ENCODE assay signal across 22 mouse cellular contexts in the genomic region with DNA sequence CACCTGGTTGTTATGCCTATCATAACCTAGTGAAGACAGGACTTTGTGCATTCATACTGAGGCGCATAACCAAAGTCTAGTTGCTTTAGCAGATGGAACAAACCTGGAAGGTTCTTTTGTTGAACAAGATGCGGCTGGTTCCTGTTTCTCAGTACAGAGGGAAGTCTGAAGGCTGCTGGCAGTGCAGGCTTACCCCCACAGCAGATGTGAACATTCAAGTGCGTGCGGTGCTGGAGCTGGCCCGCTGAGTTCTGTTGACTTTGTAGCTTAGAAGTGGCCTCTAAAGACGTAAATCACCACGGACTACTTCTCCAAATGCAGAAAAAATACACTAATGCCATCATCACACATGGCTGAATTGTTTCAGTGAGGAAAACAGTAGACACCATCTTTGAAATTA.
DNase-seq lines count a peak whose midpoint lies in the region; ATAC-seq lines count a peak whose summit lies in the region.
"Had no signal": no experiment of that assay in that cellular context is flagged by ENCODE, and none has a peak within 500 bp of the region (broad histone marks: within the 10 kb centered on the region; RNA-seq: fewer than 3 reads in every experiment).

No protein-coding gene starts in this region.

- no peak overlapping the region for H3K4me3 ChIP-seq in heart, embryonic 10.5 days
- H3K4me3 ChIP-seq in embryonic facial prominence, embryonic 10.5 days: no peak overlapping the region
- no peak overlapping the region for H3K4me3 ChIP-seq in forebrain, embryonic 12.5 days (replicated peaks)
- H3K4me3 ChIP-seq: embryonic facial prominence, embryonic 15.5 days; erythroblast, embryonic 14.5 days; forebrain, embryonic 10.5 days; forebrain, embryonic 15.5 days; heart, embryonic 13.5 days; hindbrain, embryonic 13.5 days had no signal

- no peak overlapping the region for H3K4me2 ChIP-seq in forebrain, embryonic 12.5 days
- H3K4me2 ChIP-seq: embryonic facial prominence, embryonic 15.5 days; forebrain, embryonic 15.5 days; heart, embryonic 13.5 days; hindbrain, embryonic 13.5 days had no signal

- no peaks in the 10 kb centered on the region for H3K27me3 ChIP-seq in heart, embryonic 10.5 days (ENCODE audit: insufficient read depth, poor library complexity, severe bottlenecking)
- no peaks in the 10 kb centered on the region for H3K27me3 ChIP-seq in embryonic facial prominence, embryonic 10.5 days (replicated peaks; ENCODE audit: low read depth, poor library complexity, severe bottlenecking)
- no peaks in the 10 kb centered on the region for H3K27me3 ChIP-seq in forebrain, embryonic 12.5 days
- H3K27me3 ChIP-seq: embryonic facial prominence, embryonic 15.5 days; forebrain, embryonic 15.5 days; heart, embryonic 13.5 days; hindbrain, embryonic 13.5 days had no signal

- 84% methylated on average over 7 of the region's 7 CpGs for WGBS in heart, embryonic 10.5 days
- 89% methylated on average over 7 of the region's 7 CpGs for WGBS in embryonic facial prominence, embryonic 10.5 days
- WGBS in forebrain, embryonic 12.5 days: 88% methylated on average over 7 of the region's 7 CpGs

- peak; percentile 62 for DNase-seq in heart, adult 11 months
- no peak for DNase-seq in heart, embryonic 10.5 days (ENCODE audit: low spot score)
- peak; percentile 26 to 42 for DNase-seq in kidney, postnatal 4 days
- DNase-seq in kidney, postnatal 10 days: no peak
- DNase-seq in ES-CJ7 (ENCODE audit: low read depth, low spot score): peak; percentile 46
- peak; percentile 47 for DNase-seq in brain, adult 2 months (ENCODE audit: low read depth, low spot score)
- no peak for DNase-seq in embryonic facial prominence, embryonic 10.5 days (ENCODE audit: low spot score)
- DNase-seq: adrenal gland, postnatal 14 days; cerebellum, adult 2 months; cerebellum, postnatal 10 days; gastrocnemius, postnatal 14 days; heart, postnatal 36 days had no signal

- ATAC-seq in forebrain, embryonic 12.5 days (ENCODE audit: low FRiP score): no peak
- ATAC-seq: activated CD4-positive, CD25-positive, alpha-beta regulatory T cell, adult 4 months; forebrain, embryonic 15.5 days; hindbrain, postnatal 0 days had no signal

- H3K9ac ChIP-seq in forebrain, embryonic 12.5 days: no peak overlapping the region
- H3K9ac ChIP-seq: embryonic facial prominence, embryonic 15.5 days; forebrain, embryonic 15.5 days; heart, embryonic 13.5 days; hindbrain, embryonic 13.5 days had no signal

- no peaks in the 10 kb centered on the region for H3K36me3 ChIP-seq in heart, embryonic 10.5 days
- H3K36me3 ChIP-seq in embryonic facial prominence, embryonic 10.5 days (replicated peaks): 0 out of 2 replicates have a peak, but pooled peaks cover 4% of the 10 kb centered on the region
- H3K36me3 ChIP-seq in forebrain, embryonic 12.5 days (replicated peaks): no peaks in the 10 kb centered on the region
- H3K36me3 ChIP-seq: embryonic facial prominence, embryonic 15.5 days; forebrain, embryonic 10.5 days; forebrain, embryonic 15.5 days; heart, embryonic 13.5 days had no signal

- H3K4me1 ChIP-seq in heart, embryonic 10.5 days: peaks cover 11% of the 10 kb centered on the region
- peaks cover 20% of the 10 kb centered on the region for H3K4me1 ChIP-seq in embryonic facial prominence, embryonic 10.5 days
- 0 out of 2 replicates have a peak, but pooled peaks cover 7% of the 10 kb centered on the region for H3K4me1 ChIP-seq in forebrain, embryonic 12.5 days

- H3K27ac ChIP-seq in heart, embryonic 10.5 days: no peak overlapping the region
- no peak overlapping the region for H3K27ac ChIP-seq in embryonic facial prominence, embryonic 10.5 days (replicated peaks)
- no peak overlapping the region for H3K27ac ChIP-seq in forebrain, embryonic 12.5 days
- H3K27ac ChIP-seq: embryonic facial prominence, embryonic 15.5 days; forebrain, embryonic 10.5 days; forebrain, embryonic 15.5 days; heart, embryonic 13.5 days; hindbrain, embryonic 13.5 days; hindbrain, postnatal 0 days had no signal

- no peaks in the 10 kb centered on the region for H3K9me3 ChIP-seq in heart, embryonic 10.5 days
- no peaks in the 10 kb centered on the region for H3K9me3 ChIP-seq in embryonic facial prominence, embryonic 10.5 days
- H3K9me3 ChIP-seq in forebrain, embryonic 12.5 days: no peaks in the 10 kb centered on the region
- H3K9me3 ChIP-seq: embryonic facial prominence, embryonic 15.5 days; forebrain, embryonic 10.5 days; forebrain, embryonic 15.5 days; G1E; heart, embryonic 13.5 days; hindbrain, embryonic 13.5 days had no signal

Comparison
In these comparisons a context has a peak if more than half of its experiments do, and no peak if none do; other contexts are left out.
1. DNase-seq: peak in heart, adult 11 months (single experiment), kidney, postnatal 4 days (2 of 2), ES-CJ7 (single experiment) and brain, adult 2 months (single experiment); none in heart, embryonic 10.5 days (single experiment), kidney, postnatal 10 days (single experiment) and embryonic facial prominence, embryonic 10.5 days (single experiment).